Mouse (Mus musculus) forebrain, postnatal 0 days (tissue): ENCODE data around the gene Shroom3. TPM values are rescaled to one million over a fixed set of nuclear protein-coding genes. Genes with fewer than 3 reads are reported as not detected.

Experiments used
- ATAC-seq: fragments of 200-750 bp; cut with Nextera tagmentation; 2 replicates; pipeline ENCODE4 v1.8.0; 2017; ENCODE audit warnings: mild to moderate bottlenecking, moderate library complexity
- DNase-seq: peaks from one replicate; pipeline ENCODE4 v3.0.0-alpha.2; 2015
- H3K27ac ChIP-seq: fragments of 300-500 bp; sonication (generic); 2 replicates; pipeline ENCODE4 v1.5.1; 2014; ENCODE audit warnings: low read depth, mild to moderate bottlenecking, antibody characterized with exemption, low read length, moderate library complexity, mixed read lengths
- H3K27me3 ChIP-seq: fragments of 300-500 bp; sonication (generic); 2 replicates; pipeline ENCODE4 v1.6.1; 2014; ENCODE audit warnings: mild to moderate bottlenecking, low read length, mixed read lengths; ENCODE audit not compliant: insufficient read depth
- H3K36me3 ChIP-seq: fragments of 300-500 bp; sonication (generic); 2 replicates; pipeline ENCODE4 v1.6.1; 2014; ENCODE audit warnings: mild to moderate bottlenecking, moderate library complexity; ENCODE audit not compliant: insufficient read depth
- H3K4me1 ChIP-seq: fragments of 300-500 bp; sonication (generic); 2 replicates; pipeline ENCODE4 v1.6.1; 2014; ENCODE audit warnings: antibody characterized with exemption; ENCODE audit not compliant: insufficient read depth
- H3K4me2 ChIP-seq: fragments of 300-500 bp; sonication (generic); 2 replicates; pipeline ENCODE4 v1.6.1; 2014; ENCODE audit warnings: low read depth, mild to moderate bottlenecking, moderate library complexity
- H3K4me3 ChIP-seq: fragments of 300-500 bp; sonication (generic); 2 replicates; pipeline ENCODE4 v1.5.1; 2014; ENCODE audit warnings: low read depth, low read length, mixed read lengths
- H3K9ac ChIP-seq: fragments of 300-500 bp; sonication (generic); 2 replicates; pipeline ENCODE4 v1.6.1; 2014; ENCODE audit warnings: mild to moderate bottlenecking
- H3K9me3 ChIP-seq: fragments of 300-500 bp; sonication (generic); 2 replicates; pipeline ENCODE4 v1.6.1; 2016; ENCODE audit warnings: low read length
- CTCF ChIP-seq: sonication (generic); IDR thresholded peaks from 2 replicates; pipeline ENCODE4 v1.5.1; 2016; ENCODE audit warnings: antibody characterized with exemption, control low read depth, low read depth
- WGBS: fragments of 180-500 bp; shearing (Covaris S2); extraction: QIAGEN DNeasy Blood & Tissue Kit; methylation state at CpG from one replicate; pipeline ENCODE4 v1.1.7; 2014; 5-methylcytosine and 5-hydroxymethylcytosine counted together
- polyA plus RNA-seq: library from polyadenylated mRNA; unstranded; fragments of >200 nt; fragmentation: Nextera tagmentation; extraction: Ambion mirVana; gene quantifications from 2 replicates; pipeline ENCODE4 v1.2.1, GENCODE M21; 2015
- total RNA-seq: library from RNA; depleted of rRNA; stranded (reverse); fragments of >200 nt; gene quantifications from 2 replicates; pipeline ENCODE4 v1.2.3, GENCODE M21; 2014

Gene Shroom3
- total and polyA plus RNA-seq, 2 experiments from 2014 or later = 0.91 to 5.8 TPM

DNA sequence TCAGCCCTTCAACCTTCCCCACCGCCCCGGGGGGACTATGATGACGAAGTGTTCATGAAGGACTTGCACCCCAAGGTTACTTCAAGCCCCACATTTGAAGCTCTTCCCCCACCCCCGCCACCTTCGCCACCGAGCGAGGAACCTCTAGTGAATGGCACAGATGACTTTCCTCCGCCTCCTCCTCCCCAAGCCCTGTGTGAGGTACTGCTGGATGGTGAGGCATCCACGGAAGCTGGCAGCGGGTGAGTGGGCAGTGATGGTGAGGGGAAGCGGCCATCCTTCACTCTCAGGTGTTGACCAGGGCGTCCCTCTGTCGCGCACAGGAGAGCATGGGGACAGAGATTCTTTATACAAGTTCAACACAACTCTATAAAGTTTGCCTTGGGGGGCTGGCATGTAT, 267.8 kb downstream of the Shroom3 start:
- H3K27ac ChIP-seq = no peak overlapping the region
- no peaks in the 10 kb centered on the region for H3K9me3 ChIP-seq
- H3K4me1 ChIP-seq = no peaks in the 10 kb centered on the region
- no peak overlapping the region for H3K4me3 ChIP-seq
- H3K9ac ChIP-seq = no peak overlapping the region
- no peak for TF ChIP-seq CTCF
- no peak for ATAC-seq
- H3K36me3 ChIP-seq = no peaks in the 10 kb centered on the region; the same call in 1 of the 2 replicates
- DNase-seq = no peak
- WGBS = 97% methylated on average over 14 of the region's 14 CpGs
- no peak overlapping the region for H3K4me2 ChIP-seq
- H3K27me3 ChIP-seq = no peaks in the 10 kb centered on the region

DNA sequence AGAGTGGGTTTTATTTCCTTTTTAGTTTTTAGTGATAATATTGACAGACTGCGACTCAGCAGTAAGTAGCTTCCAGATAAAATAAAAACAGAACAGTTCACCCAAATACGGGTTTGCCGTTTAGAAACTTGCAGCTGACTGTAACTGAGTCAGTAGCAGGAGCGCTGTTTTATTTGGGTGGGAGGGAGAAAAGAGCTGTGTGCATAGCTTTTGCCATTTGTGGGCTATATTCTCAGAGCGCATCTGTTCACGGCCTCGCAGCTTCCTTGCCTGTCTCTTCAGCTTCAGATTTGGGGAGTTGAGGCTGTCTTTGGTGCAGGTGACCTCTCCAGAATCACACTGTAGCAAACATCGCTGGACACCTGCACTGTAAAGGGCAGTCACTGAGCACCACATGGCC, 270.6 kb downstream of the Shroom3 start:
- 71% methylated on average over 8 of the region's 8 CpGs for WGBS
- Histone ChIP-seq H3K4me2 (no peak overlapping the region), H3K36me3 (no peaks in the 10 kb centered on the region; the same call in 1 of the 2 replicates), H3K9ac (no peak overlapping the region), H3K27me3 (no peaks in the 10 kb centered on the region), H3K27ac (no peak overlapping the region), H3K9me3 (no peaks in the 10 kb centered on the region), H3K4me3 (no peak overlapping the region), H3K4me1 (no peaks in the 10 kb centered on the region)
- DNase-seq = no peak
- TF ChIP-seq CTCF = no peak
- ATAC-seq = peak; percentile 27; the same call in 1 of the 2 replicates

DNA sequence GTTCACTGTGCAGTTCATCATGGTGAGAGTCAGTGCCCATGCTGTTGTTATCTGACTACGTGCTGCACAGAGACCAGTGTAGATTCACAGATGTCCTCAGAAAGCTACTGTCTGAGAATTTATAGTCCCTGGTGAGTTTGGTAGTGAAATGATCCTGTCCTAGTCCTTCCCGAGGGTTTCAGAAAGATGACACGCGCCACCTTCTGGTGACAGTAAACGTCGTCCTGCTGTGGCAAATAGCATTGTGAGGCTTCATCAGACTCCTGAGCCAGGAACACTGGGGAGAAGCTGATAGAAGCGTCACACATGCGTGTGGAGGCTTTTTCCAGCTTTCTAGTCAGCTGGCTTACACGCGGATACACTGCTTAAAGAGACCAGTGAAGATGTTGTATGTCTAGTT, 271.1 kb downstream of the Shroom3 start:
- no peaks in the 10 kb centered on the region for H3K4me1 ChIP-seq
- no peaks in the 10 kb centered on the region for H3K27me3 ChIP-seq
- peak; percentile 86 for TF ChIP-seq CTCF
- no peaks in the 10 kb centered on the region; the same call in 1 of the 2 replicates for H3K36me3 ChIP-seq
- no peaks in the 10 kb centered on the region for H3K9me3 ChIP-seq
- peak; percentile 89 for DNase-seq
- WGBS = 26% methylated on average over 10 of the region's 10 CpGs
- no peak overlapping the region for H3K4me3 ChIP-seq
- H3K4me2 ChIP-seq = no peak overlapping the region
- H3K27ac ChIP-seq = no peak overlapping the region
- H3K9ac ChIP-seq = no peak overlapping the region
- ATAC-seq = peak; percentile 78

DNA sequence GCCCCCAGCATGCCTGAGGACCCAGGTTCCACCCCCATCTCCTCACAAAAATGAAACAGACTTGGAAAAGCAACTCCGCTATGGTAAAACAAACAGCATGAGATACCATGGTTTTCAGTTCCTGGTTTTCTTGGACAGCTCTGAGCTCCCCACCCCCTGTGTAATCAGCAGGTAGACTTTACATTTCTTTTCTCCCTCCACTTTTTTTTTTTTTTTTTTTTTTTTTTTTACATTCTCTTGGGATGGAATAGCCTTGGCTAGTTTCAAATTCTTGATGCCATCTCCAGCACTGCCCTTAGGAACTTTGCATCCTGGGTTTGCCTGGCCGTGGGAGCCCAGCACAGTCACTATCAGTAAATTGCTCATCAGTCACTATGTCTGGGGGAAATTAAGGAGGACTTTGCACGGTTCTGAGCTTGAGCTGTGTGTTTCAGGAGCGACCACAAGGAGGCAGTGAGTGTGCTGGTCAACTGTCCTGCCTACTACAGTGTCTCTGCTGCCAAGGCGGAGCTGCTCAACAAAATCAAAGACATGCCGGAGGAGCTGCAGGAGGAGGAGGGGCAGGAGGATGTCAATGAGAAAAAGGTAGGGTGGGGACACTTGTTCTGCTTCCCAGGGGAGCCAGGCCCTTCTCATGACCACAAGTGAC, 271.7 kb downstream of the Shroom3 start:
- ATAC-seq (no peak), DNase-seq (no peak)
- no peak overlapping the region for H3K27ac ChIP-seq
- H3K4me2 ChIP-seq = no peak overlapping the region
- H3K36me3 ChIP-seq = no peaks in the 10 kb centered on the region; the same call in 1 of the 2 replicates
- TF ChIP-seq CTCF = peak; percentile 56
- no peaks in the 10 kb centered on the region for H3K9me3 ChIP-seq
- no peaks in the 10 kb centered on the region for H3K27me3 ChIP-seq
- H3K4me3 ChIP-seq = no peak overlapping the region
- H3K9ac ChIP-seq = no peak overlapping the region
- WGBS = 65% methylated on average over 6 of the region's 6 CpGs
- H3K4me1 ChIP-seq = no peaks in the 10 kb centered on the region

DNA sequence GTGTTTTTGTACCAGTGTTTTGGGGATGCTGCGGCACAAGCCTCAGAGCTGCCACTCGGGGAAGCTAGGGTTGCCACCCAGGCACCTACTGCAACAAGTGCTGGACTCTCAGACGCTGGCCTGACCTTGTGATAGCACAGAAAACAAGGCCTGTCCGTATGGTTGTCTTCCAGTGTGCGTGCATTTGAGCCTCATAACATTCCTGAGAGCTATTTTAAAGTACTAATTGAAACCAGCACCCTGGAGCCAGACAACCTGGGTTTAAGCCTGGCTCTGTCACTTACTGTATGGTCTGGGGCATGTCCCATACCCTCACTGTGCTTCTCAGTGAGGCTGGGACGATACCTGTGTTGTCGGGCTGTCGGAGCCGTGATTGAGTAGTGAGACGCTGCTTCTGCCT, 276.1 kb downstream of the Shroom3 start:
- H3K9me3 ChIP-seq = no peaks in the 10 kb centered on the region
- H3K36me3 ChIP-seq = no peaks in the 10 kb centered on the region
- DNase-seq (no peak), ATAC-seq (no peak)
- H3K4me3 ChIP-seq = no peak overlapping the region
- 0 out of 2 replicates have a peak overlapping the region, but pooled peaks have one; percentile 45 for H3K27ac ChIP-seq
- no peak overlapping the region for H3K4me2 ChIP-seq
- no peaks in the 10 kb centered on the region; the same call in 1 of the 2 replicates for H3K4me1 ChIP-seq
- H3K27me3 ChIP-seq = no peaks in the 10 kb centered on the region
- no peak overlapping the region for H3K9ac ChIP-seq
- 88% methylated on average over 10 of the region's 10 CpGs for WGBS
- TF ChIP-seq CTCF = no peak

DNA sequence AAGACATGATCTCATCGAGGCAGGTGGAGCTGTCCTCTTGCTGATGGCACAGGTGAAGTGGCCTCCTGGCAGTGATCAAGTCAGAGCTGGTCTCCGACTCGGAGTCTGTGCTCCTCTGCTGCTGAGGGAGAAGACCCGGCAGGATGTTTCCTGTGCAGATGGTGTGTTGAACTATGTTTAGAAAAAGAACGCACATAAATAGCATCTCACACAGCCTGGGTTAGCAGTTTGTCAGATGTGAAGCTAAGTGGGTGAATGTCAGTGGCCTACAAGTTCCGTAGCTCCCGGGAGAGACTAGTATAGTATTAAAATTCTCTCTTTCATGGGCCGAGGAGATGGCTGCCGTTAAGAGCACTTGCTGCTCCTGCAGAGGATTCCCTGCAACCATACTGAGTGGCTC, 276.5 kb downstream of the Shroom3 start:
- Histone ChIP-seq H3K4me3 (no peak overlapping the region), H3K4me2 (no peak overlapping the region), H3K27ac (peak overlapping the region; percentile 45; the same call in 1 of the 2 replicates), H3K27me3 (no peaks in the 10 kb centered on the region), H3K9me3 (no peaks in the 10 kb centered on the region), H3K4me1 (no peaks in the 10 kb centered on the region; the same call in 1 of the 2 replicates), H3K36me3 (no peaks in the 10 kb centered on the region), H3K9ac (no peak overlapping the region)
- no peak for TF ChIP-seq CTCF
- ATAC-seq = peak; percentile 79
- DNase-seq = peak; percentile 27
- WGBS = 59% methylated on average over 9 of the region's 9 CpGs

DNA sequence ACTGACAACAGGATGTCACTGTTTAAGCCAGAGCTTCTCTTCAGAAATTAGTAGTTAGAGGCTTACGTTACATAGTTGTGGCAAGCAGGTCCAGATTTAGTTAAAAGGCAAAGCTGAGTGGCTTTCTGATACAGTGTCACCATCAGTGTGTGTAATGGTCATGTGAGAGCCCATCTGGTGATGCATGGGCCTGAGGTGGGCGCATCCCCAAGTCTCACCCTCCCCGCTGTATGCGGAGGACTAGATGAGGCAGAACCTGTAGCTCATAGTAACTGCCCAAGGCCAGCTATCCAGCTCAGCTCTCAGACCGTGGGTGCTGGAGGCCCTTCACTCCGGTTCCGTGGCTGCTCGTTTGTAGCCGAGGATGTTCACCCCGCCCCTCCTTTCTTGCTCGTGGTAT, 278.1 kb downstream of the Shroom3 start:
- H3K9ac ChIP-seq = no peak overlapping the region
- WGBS = 60% methylated on average over 11 of the region's 11 CpGs
- no peak for TF ChIP-seq CTCF

More for the DNA sequence above, 278.1 kb downstream of the Shroom3 start:
- no peak overlapping the region for H3K4me2 ChIP-seq
- no peaks in the 10 kb centered on the region; the same call in 1 of the 2 replicates for H3K4me1 ChIP-seq
- no peak for DNase-seq
- no peaks in the 10 kb centered on the region for H3K9me3 ChIP-seq
- 0 out of 2 replicates have a peak, but pooled peaks have one; percentile 5 for ATAC-seq
- no peak overlapping the region for H3K27ac ChIP-seq
- H3K36me3 ChIP-seq = no peaks in the 10 kb centered on the region
- H3K27me3 ChIP-seq = no peaks in the 10 kb centered on the region
- H3K4me3 ChIP-seq = no peak overlapping the region
